Mouse (Mus musculus) ES-E14 (cell line): ENCODE data around the gene Rbfox2. TPM values are rescaled to one million over a fixed set of nuclear protein-coding genes. Genes with fewer than 3 reads are reported as not detected.

ENCODE experiments used
- DNase-seq: peaks from one replicate; pipeline ENCODE4 v3.0.0-alpha.2; 2013; ENCODE audit warnings: low read depth, low spot score
- H3K27ac ChIP-seq: 2 replicates; pipeline ENCODE4 v1.5.1; 2012; ENCODE audit warnings: low read depth, mild to moderate bottlenecking, low read length, moderate library complexity, mixed read lengths; ENCODE audit not compliant: poor library complexity, insufficient read depth, severe bottlenecking
- H3K36me3 ChIP-seq: 2 replicates; pipeline ENCODE4 v1.6.1; 2012; ENCODE audit warnings: mild to moderate bottlenecking, low read length, moderate library complexity, mixed read lengths; ENCODE audit not compliant: control insufficient read depth, poor library complexity, insufficient read depth, severe bottlenecking
- H3K4me1 ChIP-seq, 2 experiments: fragments of 150-350 bp in 1 of 2; sonication (generic) in 1 of 2; 2 replicates each; pipeline ENCODE4 v1.6.1; 2012; ENCODE audit warnings: low read length in 2 of 2, mild to moderate bottlenecking in 1 of 2, mixed read lengths in 1 of 2; ENCODE audit not compliant: control insufficient read depth in 2 of 2, insufficient read depth in 2 of 2, poor library complexity in 1 of 2
- H3K4me3 ChIP-seq, 2 experiments: fragments of 150-350 bp in 1 of 2; sonication (generic) in 1 of 2; 2 replicates each; pipeline ENCODE4 v1.5.1; 2012; ENCODE audit warnings: low read length in 2 of 2, low read depth in 1 of 2, mild to moderate bottlenecking in 1 of 2, mixed read lengths in 1 of 2; ENCODE audit not compliant: insufficient read depth in 1 of 2, poor library complexity in 1 of 2, severe bottlenecking in 1 of 2
- H3K9ac ChIP-seq: 2 replicates; pipeline ENCODE4 v1.6.1; 2012; ENCODE audit warnings: low read depth, mild to moderate bottlenecking, low read length, mixed read lengths; ENCODE audit not compliant: poor library complexity, insufficient read depth, severe bottlenecking
- H3K9me3 ChIP-seq: fragments of 150-350 bp; sonication (generic); 2 replicates; pipeline ENCODE4 v1.6.1; 2012; ENCODE audit warnings: low read depth, mild to moderate bottlenecking, low read length; ENCODE audit not compliant: control insufficient read depth, insufficient read depth
- CHD2 ChIP-seq: IDR thresholded peaks from 2 replicates; pipeline ENCODE4 v1.6.1; 2014; ENCODE audit warnings: mild to moderate bottlenecking, low read depth, low read length, inconsistent platforms
- HCFC1 ChIP-seq: IDR thresholded peaks from 2 replicates; pipeline ENCODE4 v1.6.1; 2012; ENCODE audit warnings: low read length, inconsistent platforms, borderline replicate concordance; ENCODE audit not compliant: insufficient read depth
- MAFK ChIP-seq: IDR thresholded peaks from 2 replicates; pipeline ENCODE4 v1.6.1; 2014; ENCODE audit warnings: mild to moderate bottlenecking, low read depth, low read length, inconsistent platforms; ENCODE audit not compliant: insufficient read depth
- ZC3H11A ChIP-seq: IDR thresholded peaks from 2 replicates; pipeline ENCODE4 v1.6.1; 2012; ENCODE audit warnings: low read depth, mild to moderate bottlenecking, inconsistent platforms, low read length, borderline replicate concordance
- ZNF384 ChIP-seq: IDR thresholded peaks from 2 replicates; pipeline ENCODE4 v1.6.1; 2012; ENCODE audit warnings: low read depth, low read length, inconsistent platforms
- in situ Hi-C, 2 experiments: fragments of 600-800 bp; cut with MboI; formaldehyde crosslinking; loops; one replicate each; pipeline ENCODE4 v1.15.1; 2025; ENCODE audit warnings: low sequenced_read_pairs in 2 of 2, inconsistent platforms in 1 of 2; ENCODE audit not compliant: unreplicated experiment in 2 of 2
- total RNA-seq: library from RNA; depleted of rRNA; stranded (reverse); fragments of 300-350 nt; gene quantifications from 2 replicates; pipeline ENCODE4 v1.2.3, GENCODE M21; 2012

The Rbfox2 gene
- total RNA-seq, 1 experiment, result 56.4 TPM

DNA sequence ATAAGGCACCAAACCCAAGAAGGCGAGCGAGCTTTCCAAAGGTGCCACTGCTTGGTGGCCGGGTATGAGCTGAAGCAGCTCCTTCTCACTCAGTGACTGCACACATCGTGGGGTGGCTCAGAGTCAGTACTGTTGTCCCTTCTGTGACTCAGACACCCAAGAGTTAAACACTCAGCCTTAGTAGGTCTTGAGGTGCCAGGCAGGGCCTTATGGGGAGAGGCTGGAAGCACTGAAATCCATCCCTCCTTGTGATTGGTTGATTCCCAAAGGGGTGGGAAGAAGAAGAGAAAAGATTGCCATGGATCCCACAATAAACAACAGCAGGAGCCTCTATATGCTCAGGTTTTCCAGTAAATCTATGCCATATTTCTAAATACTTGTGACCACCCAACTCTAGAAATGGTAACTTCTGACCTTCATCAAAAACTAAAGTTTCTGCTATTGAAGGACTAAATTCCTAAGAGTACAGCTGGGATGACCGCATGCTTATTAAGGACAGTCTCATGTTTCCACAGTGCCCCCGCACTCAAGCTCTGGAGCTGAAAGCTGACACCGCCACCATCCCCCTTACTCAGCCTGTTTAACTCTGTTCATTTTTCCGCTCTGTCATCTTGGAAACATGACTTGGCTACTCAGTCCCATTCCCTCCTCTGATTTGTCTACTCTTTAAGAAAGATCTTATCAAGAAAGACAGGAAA is 92.2 kb downstream of the Rbfox2 start:
- in situ Hi-C loops, result no loop called here

DNA sequence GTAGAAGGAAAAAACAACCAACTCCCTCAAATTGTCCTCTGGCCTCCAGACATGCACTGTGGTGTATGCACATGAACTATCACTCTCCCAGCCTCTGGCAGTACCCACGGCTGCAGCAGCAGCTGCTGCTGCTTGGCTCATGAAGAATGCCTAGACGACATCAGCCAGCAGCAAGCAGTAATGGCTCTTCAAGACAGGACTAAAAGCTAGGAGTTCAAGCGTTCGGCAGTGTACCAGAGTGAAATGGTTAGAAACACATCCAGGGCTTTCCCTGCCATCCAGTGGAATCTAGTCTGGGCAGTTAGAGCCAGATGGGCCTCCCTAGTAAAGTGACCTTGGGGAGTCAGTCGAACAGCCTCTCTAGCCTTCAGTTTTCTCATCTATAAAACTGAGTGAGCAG is 93.0 kb downstream of the Rbfox2 start:
- no peak overlapping the region for H3K9ac ChIP-seq
- H3K4me1 ChIP-seq, result peaks cover 24 to 26% of the 10 kb centered on the region in 2 experiments
- DNase-seq, result no peak
- no peak overlapping the region for H3K4me3 ChIP-seq
- H3K36me3 ChIP-seq, result no peaks in the 10 kb centered on the region
- H3K9me3 ChIP-seq, result no peaks in the 10 kb centered on the region
- H3K27ac ChIP-seq, result no peak overlapping the region
- in situ Hi-C loops, result no loop called here
- TF ChIP-seq HCFC1 (no peak), CHD2 (no peak), MAFK (no peak), ZNF384 (no peak), ZC3H11A (no peak)

More for the DNA sequence above, 92.2 kb downstream of the Rbfox2 start:
- no peak overlapping the region; the same call in none of the 2 replicates for H3K27ac ChIP-seq
- H3K36me3 ChIP-seq, result no peaks in the 10 kb centered on the region
- H3K9ac ChIP-seq, result peak overlapping the region; percentile 38; the same call in 1 of the 2 replicates
- peaks cover 24 to 26% of the 10 kb centered on the region in 2 experiments for H3K4me1 ChIP-seq
- TF ChIP-seq ZC3H11A, result no peak
- peak; percentile 88 for TF ChIP-seq MAFK
- no peak overlapping the region; a peak in 1 of 4 replicates for H3K4me3 ChIP-seq
- no peak for DNase-seq
- H3K9me3 ChIP-seq, result no peaks in the 10 kb centered on the region

- Histone ChIP-seq H3K27ac (no peak overlapping the region), H3K36me3 (no peaks in the 10 kb centered on the region), H3K4me1 (peaks cover 24 to 26% of the 10 kb centered on the region in 2 experiments), H3K9me3 (no peaks in the 10 kb centered on the region), H3K4me3 (no peak overlapping the region), H3K9ac (no peak overlapping the region)
- no peak for DNase-seq
- in situ Hi-C loops, result no loop called here
- TF ChIP-seq MAFK, result no peak
- no peak for TF ChIP-seq ZC3H11A
- no peak for TF ChIP-seq CHD2
- TF ChIP-seq ZNF384, result no peak
- no peak for TF ChIP-seq HCFC1
Observed at GRCm38 (mm10) chr15:77212818-77213217, 94.0 kb downstream of the Rbfox2 start.

DNA sequence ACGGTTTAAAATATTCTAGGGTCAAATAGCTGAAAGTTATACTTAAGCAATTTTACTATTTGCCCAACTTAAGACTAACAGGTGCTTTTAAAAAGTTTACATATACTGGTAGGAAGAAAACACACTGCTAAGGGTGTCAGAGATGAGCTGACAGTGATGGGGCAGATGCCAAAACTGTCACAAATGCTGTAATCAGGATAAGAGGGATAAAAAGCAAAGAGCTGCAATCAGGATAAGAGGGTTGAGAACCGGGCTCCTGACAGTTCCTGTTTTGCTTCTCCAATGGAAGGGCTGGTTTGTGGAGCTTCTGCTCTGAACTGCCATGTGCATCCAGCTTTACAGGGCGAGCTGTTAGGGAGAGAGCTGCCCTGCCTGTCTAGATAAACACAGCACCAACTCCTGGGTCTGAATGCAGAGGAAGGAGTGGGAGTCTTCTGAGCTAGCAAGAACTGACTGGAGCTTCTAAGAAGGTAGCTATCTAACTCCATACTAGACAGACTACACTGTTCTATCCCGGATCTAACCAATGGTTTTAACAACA is 94.5 kb downstream of the Rbfox2 start:
- H3K4me3 ChIP-seq, result no peak overlapping the region
- in situ Hi-C loops, result no loop called here
- H3K36me3 ChIP-seq, result no peaks in the 10 kb centered on the region
- peaks cover 24 to 28% of the 10 kb centered on the region in 2 experiments for H3K4me1 ChIP-seq
- TF ChIP-seq ZC3H11A (no peak), MAFK (no peak), HCFC1 (no peak), CHD2 (no peak), ZNF384 (no peak)
- no peak overlapping the region for H3K27ac ChIP-seq
- no peak overlapping the region for H3K9ac ChIP-seq
- no peaks in the 10 kb centered on the region for H3K9me3 ChIP-seq
- DNase-seq, result no peak
